In genomic region chr5:65950236-65950635, GRCm38 (mm10) we compare ENCODE assay signal across 7 mouse cellular contexts. TPM values are rescaled to one million over a fixed set of nuclear protein-coding genes. Genes with fewer than 3 reads are reported as not detected.
DNase-seq lines count a peak whose midpoint lies in the region; ATAC-seq and TF ChIP-seq lines count a peak whose summit lies in the region.

No protein-coding gene starts in this region.

- no peaks in the 10 kb centered on the region for H3K4me1 ChIP-seq in ES-Bruce4 (ENCODE audit: control insufficient read depth, insufficient read depth, low read length)
- peaks cover 13% of the 10 kb centered on the region for H3K4me1 ChIP-seq in olfactory bulb, adult 2 months (ENCODE audit: control insufficient read depth, insufficient read depth, low read length)

- TF ChIP-seq CTCF in ES-Bruce4 (IDR thresholded peaks at IDR 0.05; ENCODE audit: low read depth, low read length) (no peak), Patski (IDR thresholded peaks at IDR 0.05) (no peak)
- no peak for TF ChIP-seq CTCF in left cerebral cortex, adult 2 months (IDR thresholded peaks at IDR 0.05)
- no peak for TF ChIP-seq CTCF in olfactory bulb, adult 2 months (IDR thresholded peaks at IDR 0.05; ENCODE audit: insufficient read depth, low read depth, low read length)

- H3K36me3 ChIP-seq in ES-Bruce4 (ENCODE audit: control insufficient read depth, insufficient read depth, low read length, poor library complexity, severe bottlenecking), result no peaks in the 10 kb centered on the region

- peak; percentile 83 for DNase-seq in Patski (ENCODE audit: low read depth, low spot score)
- peak; percentile 24 to 28 for DNase-seq in frontal cortex, postnatal 10 days (ENCODE audit: low spot score in 2 of 2)
- DNase-seq in left cerebral cortex, adult 2 months (ENCODE audit: extremely low spot score in 1 of 2, low spot score in 2 of 2), result peak in 1 of 2 experiments; percentile 28
- no peak for DNase-seq in heart, postnatal 14 days
- DNase-seq in spleen, postnatal 14 days (ENCODE audit: low spot score in 2 of 2), result no peak

- no peak overlapping the region for H3K4me3 ChIP-seq in ES-Bruce4 (ENCODE audit: low read depth, low read length)
- H3K4me3 ChIP-seq in left cerebral cortex, adult 2 months, result no peak overlapping the region
- H3K4me3 ChIP-seq in olfactory bulb, adult 2 months (ENCODE audit: insufficient read depth, low read depth, low read length), result no peak overlapping the region

- H3K27me3 ChIP-seq in ES-Bruce4 (ENCODE audit: control insufficient read depth, insufficient read depth, low read length, poor library complexity, severe bottlenecking), result no peaks in the 10 kb centered on the region
- no peaks in the 10 kb centered on the region for H3K27me3 ChIP-seq in Patski

- CTCF ChIA-PET in Patski (lab: Charles Lee), result interaction anchor here (1.5 to 2.8 kb wide), 4 partner anchors 12 to 75 kb away, joined by 3 to 11 read pairs (median 4); no protein-coding TSS in a partner anchor

- TF ChIP-seq EP300 in ES-Bruce4 (IDR thresholded peaks at IDR 0.05; ENCODE audit: insufficient read depth, low read depth, low read length), result no peak

- in situ Hi-C loops in Patski (cut with MboI; ENCODE audit: low pct_unique_long_range_greater_than_20kb), result loop anchor here (25.0 kb wide), 1 partner anchor 287 kb away; no protein-coding TSS in a partner anchor

- peak overlapping the region; percentile 70 for H3K9ac ChIP-seq in ES-Bruce4 (ENCODE audit: low read depth, poor library complexity, severe bottlenecking)

- TF ChIP-seq POLR2A in ES-Bruce4 (IDR thresholded peaks at IDR 0.05; ENCODE audit: insufficient read depth, low read length), result no peak
- TF ChIP-seq POLR2A in olfactory bulb, adult 2 months (IDR thresholded peaks at IDR 0.05; ENCODE audit: insufficient read depth, low read depth, low read length), result no peak

- no peaks in the 10 kb centered on the region for H3K9me3 ChIP-seq in ES-Bruce4 (replicated peaks; ENCODE audit: control insufficient read depth, insufficient read depth, low read length, poor library complexity, severe bottlenecking)

- intact Hi-C loops in left cerebral cortex, adult 2 months (cut with DNase I), result loop anchor here (5.0 kb wide), 1 partner anchor 188 kb away; the partner anchor contains the start of gene N4bp2
- intact Hi-C loops in heart, postnatal 14 days (cut with DNase I), result no loop called here

- no peak overlapping the region for H3K27ac ChIP-seq in ES-Bruce4 (ENCODE audit: insufficient read depth, low read length)
- peak overlapping the region; percentile 32; the same call in 1 of the 2 replicates for H3K27ac ChIP-seq in left cerebral cortex, adult 2 months
- peak overlapping the region; percentile 23; the same call in 1 of the 2 replicates for H3K27ac ChIP-seq in olfactory bulb, adult 2 months (ENCODE audit: insufficient read depth, low read depth, low read length)

- WGBS in olfactory bulb, adult 2 months, result 16% methylated on average over 6 of the region's 6 CpGs

- peak; percentile 51 for ATAC-seq in Patski

- POLR2A ChIA-PET in Patski (lab: Charles Lee), result interaction anchor here (0.6 kb wide), 1 partner anchor 16 kb away, joined by 4 read pairs; no protein-coding TSS in a partner anchor

RNA-seq across cellular contexts. Expression of gene Chrna9, which starts 15.5 kb away (rescaled TPM):
- polyA plus RNA-seq in ES-Bruce4 (2011; ENCODE audit: insufficient read depth, insufficient read length, low read depth, missing spikeins) (3.9 and 5.6 TPM in 2 replicates), Patski (2021) (not detected)
- not detected for total RNA-seq in left cerebral cortex, adult 2 months (2021)
- polyA plus RNA-seq in olfactory bulb, adult 2 months (2012; ENCODE audit: insufficient read depth, insufficient read length, low replicate concordance, missing spikeins), result 609 TPM in 1 of 2 replicates, not detected in the other
- total RNA-seq in heart, postnatal 14 days (2021), result 1 to 10 TPM in 1 of 2 experiments, under 1 TPM in 1; 0.14 to 5.2 TPM

RNA-seq across cellular contexts. Expression of gene 9130230L23Rik, which starts 53.8 kb away (rescaled TPM):
- polyA plus RNA-seq in ES-Bruce4 (2011; ENCODE audit: insufficient read depth, insufficient read length, low read depth, missing spikeins) (0.67 and 2.3 TPM in 2 replicates), Patski (2021) (not detected)
- not detected for total RNA-seq in left cerebral cortex, adult 2 months (2021)
- polyA plus RNA-seq in olfactory bulb, adult 2 months (2012; ENCODE audit: insufficient read depth, insufficient read length, low replicate concordance, missing spikeins), result not detected in 2 replicates
- not detected for total RNA-seq in heart, postnatal 14 days (2021)

Comparison
In these comparisons a context has a peak if more than half of its experiments do, and no peak if none do; other contexts are left out.
1. DNase-seq: peak in Patski (single experiment) and frontal cortex, postnatal 10 days (2 of 2); none in heart, postnatal 14 days (0 of 2) and spleen, postnatal 14 days (0 of 2).
2. RNA of gene Chrna9, which starts 15.5 kb away (polyA plus RNA-seq): 609 TPM in olfactory bulb, adult 2 months; 3.9 to 5.6 TPM in ES-Bruce4 and not detected in Patski (single experiment); every median in the first group is over 10 times any median in the second.